Mouse (Mus musculus) embryonic facial prominence, embryonic 11.5 days (tissue): Measurements from ENCODE around the gene Zfp106. TPM values are rescaled to one million over a fixed set of nuclear protein-coding genes. Genes with fewer than 3 reads are reported as not detected.
"Not testable (repeated sequence)": the region's sequence is repeated elsewhere in the genome, so short reads cannot be mapped to it uniquely, and the experiment has no call there.

Experiments
- ATAC-seq: fragments of 200-750 bp; cut with Nextera tagmentation; replicated peaks from 2 replicates; pipeline ENCODE4 v1.8.0; 2017; ENCODE audit warnings: low read depth; ENCODE audit not compliant: insufficient number of reproducible peaks, low FRiP score, low TSS enrichment
- DNase-seq: peaks from one replicate; pipeline ENCODE4 v3.0.0-alpha.2; 2015; ENCODE audit warnings: low spot score
- H3K27ac ChIP-seq: fragments of 300-500 bp; sonication (generic); replicated peaks from 2 replicates; pipeline ENCODE4 v1.5.1; 2014; ENCODE audit warnings: mild to moderate bottlenecking, low read depth, low read length, control low read depth
- H3K27me3 ChIP-seq: fragments of 300-500 bp; sonication (generic); 2 replicates; pipeline ENCODE4 v1.6.1; 2014; ENCODE audit warnings: mild to moderate bottlenecking, low read length, moderate library complexity, mixed read lengths; ENCODE audit not compliant: control insufficient read depth, insufficient read depth
- H3K36me3 ChIP-seq: fragments of 300-500 bp; sonication (generic); replicated peaks from 2 replicates; pipeline ENCODE4 v1.6.1; 2014; ENCODE audit warnings: low read depth, mild to moderate bottlenecking, low read length, moderate library complexity, mixed read lengths; ENCODE audit not compliant: control insufficient read depth, insufficient read depth
- H3K4me1 ChIP-seq: fragments of 300-500 bp; sonication (generic); 2 replicates; pipeline ENCODE4 v1.6.1; 2014; ENCODE audit warnings: low read length, mixed read lengths; ENCODE audit not compliant: control insufficient read depth, insufficient read depth
- H3K4me2 ChIP-seq: fragments of 300-500 bp; sonication (generic); 2 replicates; pipeline ENCODE4 v1.6.1; 2014; ENCODE audit warnings: low read depth, mild to moderate bottlenecking, control low read depth, low read length, moderate library complexity
- H3K4me3 ChIP-seq: fragments of 300-500 bp; sonication (generic); 2 replicates; pipeline ENCODE4 v1.5.1; 2014; ENCODE audit warnings: low read depth, low read length, control low read depth
- H3K9ac ChIP-seq: fragments of 300-500 bp; sonication (generic); replicated peaks from 2 replicates; pipeline ENCODE4 v1.6.1; 2014; ENCODE audit warnings: mild to moderate bottlenecking, control low read depth, low read length
- H3K9me3 ChIP-seq: fragments of 300-500 bp; sonication (generic); replicated peaks from 2 replicates; pipeline ENCODE4 v1.6.1; 2016; ENCODE audit warnings: mild to moderate bottlenecking, low read length, inconsistent platforms, mixed read lengths; ENCODE audit not compliant: control insufficient read depth
- WGBS: fragments of 180-500 bp; shearing (Covaris S2); extraction: QIAGEN DNeasy Blood & Tissue Kit; methylation state at CpG from one replicate; pipeline ENCODE4 v1.1.7; 2014; 5-methylcytosine and 5-hydroxymethylcytosine counted together
- polyA plus RNA-seq: library from polyadenylated mRNA; unstranded; fragments of >200 nt; fragmentation: Nextera tagmentation; extraction: Ambion mirVana; gene quantifications from 2 replicates; pipeline ENCODE4 v1.2.1, GENCODE M21; 2014

Zfp106 gene
- polyA plus RNA-seq, 1 experiment from 2014 or later, result 59.2 TPM

- Histone ChIP-seq H3K27me3 (no peaks in the 10 kb centered on the region), H3K27ac (no peak overlapping the region), H3K36me3 (no peaks in the 10 kb centered on the region), H3K4me2 (no peak overlapping the region), H3K4me3 (no peak overlapping the region), H3K9me3 (no peaks in the 10 kb centered on the region), H3K9ac (no peak overlapping the region), H3K4me1 (no peaks in the 10 kb centered on the region)
- DNase-seq, result no peak
- no peak for ATAC-seq
- 89% methylated on average over 2 of the region's 2 CpGs for WGBS
Measured at GRCm38 (mm10) chr2:120565363-120565762, 1.7 kb upstream of the Zfp106 start.

GRCm38 (mm10) chr2:120564548-120565188, 1.0 kb upstream of the Zfp106 start:
- not testable (repeated sequence) for H3K9ac ChIP-seq, H3K9me3 ChIP-seq, H3K27me3 ChIP-seq, DNase-seq, H3K4me1 ChIP-seq, ATAC-seq, H3K27ac ChIP-seq, H3K36me3 ChIP-seq, H3K4me3 ChIP-seq, H3K4me2 ChIP-seq
- 92% methylated on average over 4 of the region's 4 CpGs for WGBS

GRCm38 (mm10) chr2:120562859-120563234, 796 bp downstream of the Zfp106 start:
- Histone ChIP-seq H3K4me3 (peak overlapping the region; percentile 90), H3K4me2 (peak overlapping the region; percentile 68), H3K27ac (no peak overlapping the region), H3K27me3 (no peaks in the 10 kb centered on the region), H3K9ac (peak overlapping the region; percentile 95), H3K36me3 (no peaks in the 10 kb centered on the region), H3K9me3 (no peaks in the 10 kb centered on the region), H3K4me1 (no peaks in the 10 kb centered on the region)
- ATAC-seq (no peak), DNase-seq (no peak)
- 25% methylated on average over 9 of the region's 9 CpGs for WGBS

GRCm38 (mm10) chr2:120561524-120561923, 2.1 kb downstream of the Zfp106 start:
- Histone ChIP-seq H3K36me3 (no peaks in the 10 kb centered on the region), H3K4me3 (no peak overlapping the region), H3K27me3 (no peaks in the 10 kb centered on the region), H3K27ac (no peak overlapping the region), H3K9ac (no peak overlapping the region), H3K9me3 (no peaks in the 10 kb centered on the region), H3K4me1 (no peaks in the 10 kb centered on the region), H3K4me2 (no peak overlapping the region)
- ATAC-seq, result no peak
- WGBS, result 96% methylated on average over 1 of the region's 1 CpGs
- no peak for DNase-seq

GRCm38 (mm10) chr2:120558813-120559212, 4.8 kb downstream of the Zfp106 start:
- H3K4me2 ChIP-seq, result no peak overlapping the region
- H3K27ac ChIP-seq, result no peak overlapping the region
- ATAC-seq (no peak), DNase-seq (no peak)
- H3K36me3 ChIP-seq, result no peaks in the 10 kb centered on the region
- 85% methylated on average over 3 of the region's 3 CpGs for WGBS
- no peak overlapping the region for H3K4me3 ChIP-seq
- no peaks in the 10 kb centered on the region for H3K9me3 ChIP-seq
- no peaks in the 10 kb centered on the region for H3K4me1 ChIP-seq
- H3K27me3 ChIP-seq, result no peaks in the 10 kb centered on the region
- no peak overlapping the region for H3K9ac ChIP-seq

GRCm38 (mm10) chr2:120556868-120557267, 6.8 kb downstream of the Zfp106 start:
- H3K9me3 ChIP-seq, result no peaks in the 10 kb centered on the region
- H3K27ac ChIP-seq, result no peak overlapping the region
- H3K27me3 ChIP-seq, result no peaks in the 10 kb centered on the region
- peaks cover 4% of the 10 kb centered on the region for H3K36me3 ChIP-seq
- no peak overlapping the region for H3K9ac ChIP-seq
- H3K4me2 ChIP-seq, result no peak overlapping the region
- ATAC-seq (no peak), DNase-seq (no peak)
- WGBS, result 87% methylated on average over 3 of the region's 3 CpGs
- no peaks in the 10 kb centered on the region for H3K4me1 ChIP-seq
- no peak overlapping the region for H3K4me3 ChIP-seq

GRCm38 (mm10) chr2:120544732-120545131, 18.9 kb downstream of the Zfp106 start:
- H3K9me3 ChIP-seq, result no peaks in the 10 kb centered on the region
- no peak overlapping the region for H3K4me2 ChIP-seq
- H3K36me3 ChIP-seq, result no peaks in the 10 kb centered on the region; the same call in 1 of the 2 replicates
- no peak overlapping the region for H3K4me3 ChIP-seq
- H3K27ac ChIP-seq, result no peak overlapping the region
- no peaks in the 10 kb centered on the region for H3K4me1 ChIP-seq
- DNase-seq (no peak), ATAC-seq (no peak)
- H3K27me3 ChIP-seq, result no peaks in the 10 kb centered on the region
- WGBS, result 100% methylated on average over 2 of the region's 2 CpGs
- H3K9ac ChIP-seq, result no peak overlapping the region

- no peak overlapping the region for H3K9ac ChIP-seq
Measured at GRCm38 (mm10) chr2:120539778-120540208, 23.9 kb downstream of the Zfp106 start.

More at GRCm38 (mm10) chr2:120539778-120540208, 23.9 kb downstream of the Zfp106 start:
- H3K4me3 ChIP-seq, result no peak overlapping the region
- H3K27ac ChIP-seq, result no peak overlapping the region
- no peaks in the 10 kb centered on the region for H3K27me3 ChIP-seq
- ATAC-seq (no peak; the same call in 1 of the 2 replicates), DNase-seq (peak; percentile 24)
- no peaks in the 10 kb centered on the region; the same call in 1 of the 2 replicates for H3K36me3 ChIP-seq
- no peaks in the 10 kb centered on the region for H3K9me3 ChIP-seq
- WGBS, result 58% methylated on average over 1 of the region's 1 CpGs
- H3K4me1 ChIP-seq, result no peaks in the 10 kb centered on the region
- H3K4me2 ChIP-seq, result no peak overlapping the region
